ENCODE assay signal across 12 mouse cellular contexts in the genomic region with DNA sequence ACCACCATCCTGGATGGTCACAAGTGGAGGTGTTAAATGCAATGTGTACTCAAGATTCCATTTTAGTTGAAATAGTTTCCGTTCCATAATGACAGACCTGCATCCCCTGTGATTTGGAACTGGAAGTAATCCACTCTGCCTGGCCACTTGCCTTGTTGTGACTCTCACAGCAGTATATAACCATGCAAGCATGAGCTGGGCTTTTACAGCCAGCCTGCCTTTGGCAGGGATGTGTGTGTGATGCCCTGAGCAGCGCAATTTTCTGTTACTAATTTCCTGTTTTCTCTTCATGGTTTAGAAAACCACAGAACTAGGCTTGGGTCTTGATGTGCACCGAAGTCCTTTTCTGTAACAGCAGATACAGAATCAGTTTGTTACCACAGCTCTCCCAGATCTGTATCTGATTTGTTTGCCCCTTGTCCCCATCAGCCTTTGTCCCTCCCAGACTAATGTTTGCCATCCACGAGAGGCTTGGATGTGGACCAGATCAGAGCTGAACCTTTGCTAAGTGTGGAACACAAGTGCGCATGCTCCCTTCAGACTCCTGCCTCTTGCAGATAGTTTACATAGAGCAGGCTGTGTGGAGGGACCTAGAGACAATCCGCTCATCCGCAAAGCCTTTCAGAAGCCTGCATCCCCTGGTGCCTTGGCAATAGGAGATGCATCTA. TPM values are rescaled to one million over a fixed set of nuclear protein-coding genes. Genes with fewer than 3 reads are reported as not detected.
DNase-seq lines count a peak whose midpoint lies in the region; ATAC-seq and TF ChIP-seq lines count a peak whose summit lies in the region.
"Had no signal": no experiment of that assay in that cellular context is flagged by ENCODE, and none has a peak within 500 bp of the region (broad histone marks: within the 10 kb centered on the region; RNA-seq: fewer than 3 reads in every experiment).

No protein-coding gene starts in this region.

- H3K9me3 ChIP-seq in hindbrain, embryonic 10.5 days = no peaks in the 10 kb centered on the region
- H3K9me3 ChIP-seq: forebrain, embryonic 10.5 days; heart, embryonic 13.5 days had no signal

- no peak for TF ChIP-seq CTCF in lung, adult 2 months (IDR thresholded peaks at IDR 0.05; ENCODE audit: insufficient read depth, low read length)

- no peak for TF ChIP-seq POLR2A in lung, adult 2 months (IDR thresholded peaks at IDR 0.05; ENCODE audit: borderline replicate concordance, extremely low read depth, low read depth, low read length)

- H3K4me3 ChIP-seq in lung, adult 2 months (replicated peaks; ENCODE audit: extremely low read depth, low read depth, low read length) = no peak overlapping the region
- H3K4me3 ChIP-seq in hindbrain, embryonic 10.5 days = no peak overlapping the region
- H3K4me3 ChIP-seq: forebrain, embryonic 10.5 days; heart, embryonic 13.5 days; myocyte had no signal

- no peaks in the 10 kb centered on the region for H3K27me3 ChIP-seq in hindbrain, embryonic 10.5 days (ENCODE audit: insufficient read depth, poor library complexity, severe bottlenecking)
- H3K27me3 ChIP-seq: heart, embryonic 13.5 days had no signal

- peak; percentile 77 to 79 for DNase-seq in cerebellum, postnatal 10 days
- no peak for DNase-seq in cerebellum, adult 9-11 months
- peak; percentile 28 for DNase-seq in lung, postnatal 25 days (ENCODE audit: low spot score)
- DNase-seq in lung, adult 2 months = no peak
- peak; percentile 34 for DNase-seq in lung, postnatal 36 days
- no peak for DNase-seq in right cerebral cortex, postnatal 14 days
- no peak for DNase-seq in hindbrain, embryonic 10.5 days (ENCODE audit: low spot score)
- DNase-seq: kidney, postnatal 36 days had no signal

- H3K4me1 ChIP-seq in lung, adult 2 months (ENCODE audit: control insufficient read depth, insufficient read depth, low read length) = peaks cover 5% of the 10 kb centered on the region; the same call in 1 of the 2 replicates
- H3K4me1 ChIP-seq in hindbrain, embryonic 10.5 days (replicated peaks) = peaks cover 22% of the 10 kb centered on the region

- WGBS in lung, adult 2 months = 65% methylated on average over 7 of the region's 7 CpGs
- 92% methylated on average over 7 of the region's 7 CpGs for WGBS in hindbrain, embryonic 10.5 days

- no peak overlapping the region for H3K27ac ChIP-seq in hindbrain, embryonic 10.5 days
- H3K27ac ChIP-seq: forebrain, embryonic 10.5 days; heart, embryonic 13.5 days had no signal

- peaks cover 30% of the 10 kb centered on the region for H3K36me3 ChIP-seq in hindbrain, embryonic 10.5 days

- ATAC-seq in inflammation-experienced regulatory T-cells, adult 6 months = peak; percentile 28

RNA-seq across cellular contexts. Expression of a gene that starts 8.2 kb away (rescaled TPM):
- 69.0 and 75.8 TPM in 2 replicates for polyA plus RNA-seq in lung, adult 2 months (2012; rRNA removed)
- 1 to 10 TPM; 3.1 to 7.8 (median 6.2) TPM for polyA plus RNA-seq in inflammation-experienced regulatory T-cells, adult 6 months (2017; shearing (Covaris generic))
- polyA plus RNA-seq in hindbrain, embryonic 10.5 days (2016; fragmentation: Nextera tagmentation; extraction: Ambion mirVana) = 36.1 and 39.8 TPM in 2 replicates

RNA-seq across cellular contexts. Expression of a gene that starts 22.5 kb away (rescaled TPM):
- polyA plus RNA-seq in lung, adult 2 months (2012; rRNA removed) = 15.2 and 22.0 TPM in 2 replicates
- 10 to 100 TPM; 29.7 to 51.9 (median 32.8) TPM for polyA plus RNA-seq in inflammation-experienced regulatory T-cells, adult 6 months (2017; shearing (Covaris generic))
- polyA plus RNA-seq in hindbrain, embryonic 10.5 days (2016; fragmentation: Nextera tagmentation; extraction: Ambion mirVana) = 3.4 and 4.3 TPM in 2 replicates

RNA-seq across cellular contexts. Expression of a gene that starts 43.2 kb away (rescaled TPM):
- polyA plus RNA-seq in lung, adult 2 months (2012; rRNA removed) = 3.1 and 3.6 TPM in 2 replicates
- not detected for polyA plus RNA-seq in inflammation-experienced regulatory T-cells, adult 6 months (2017; shearing (Covaris generic))
- polyA plus RNA-seq in hindbrain, embryonic 10.5 days (2016; fragmentation: Nextera tagmentation; extraction: Ambion mirVana) = 10.7 and 11.0 TPM in 2 replicates

RNA-seq across cellular contexts. Expression of a gene that starts 47.4 kb away (rescaled TPM):
- 33.3 and 41.7 TPM in 2 replicates for polyA plus RNA-seq in lung, adult 2 months (2012; rRNA removed)
- 1 to 10 TPM; 2.5 to 3.8 (median 3.8) TPM for polyA plus RNA-seq in inflammation-experienced regulatory T-cells, adult 6 months (2017; shearing (Covaris generic))
- polyA plus RNA-seq in hindbrain, embryonic 10.5 days (2016; fragmentation: Nextera tagmentation; extraction: Ambion mirVana) = 1.8 and 2.0 TPM in 2 replicates

Comparison
In these comparisons a context has a peak if more than half of its experiments do, and no peak if none do; other contexts are left out.
1. DNase-seq: peak in cerebellum, postnatal 10 days (2 of 2), lung, postnatal 25 days (single experiment) and lung, postnatal 36 days (single experiment); none in cerebellum, adult 9-11 months (single experiment), lung, adult 2 months (single experiment), right cerebral cortex, postnatal 14 days (single experiment) and hindbrain, embryonic 10.5 days (single experiment).